Mouse (Mus musculus): ENCODE data around the gene Npy5r. TPM values are rescaled to one million over a fixed set of nuclear protein-coding genes. Genes with fewer than 3 reads are reported as not detected.

Npy5r gene
- polyA plus RNA-seq, 1 experiment: not detected

GRCm38 (mm10) chr8:66698011-66698410 is 10.1 kb upstream of the Npy5r start:
- peaks cover 14% of the 10 kb centered on the region for H3K27me3 ChIP-seq (ENCODE audit: control insufficient read depth, insufficient read depth, low read length, poor library complexity, severe bottlenecking)
- H3K27ac ChIP-seq (ENCODE audit: insufficient read depth, low read length): no peak overlapping the region
- no peaks in the 10 kb centered on the region for H3K36me3 ChIP-seq (ENCODE audit: control insufficient read depth, insufficient read depth, low read length, poor library complexity, severe bottlenecking)
- H3K9ac ChIP-seq (ENCODE audit: low read depth, poor library complexity, severe bottlenecking): no peak overlapping the region
- H3K4me3 ChIP-seq (ENCODE audit: low read depth, low read length): no peak overlapping the region
- no peaks in the 10 kb centered on the region for H3K9me3 ChIP-seq (replicated peaks; ENCODE audit: control insufficient read depth, insufficient read depth, low read length, poor library complexity, severe bottlenecking)
- TF ChIP-seq CTCF (IDR thresholded peaks at IDR 0.05; ENCODE audit: low read depth, low read length) (no peak), POLR2A (IDR thresholded peaks at IDR 0.05; ENCODE audit: insufficient read depth, low read length) (no peak), EP300 (IDR thresholded peaks at IDR 0.05; ENCODE audit: insufficient read depth, low read depth, low read length) (no peak)
- H3K4me1 ChIP-seq (ENCODE audit: control insufficient read depth, insufficient read depth, low read length): no peaks in the 10 kb centered on the region

- Histone ChIP-seq H3K9ac (ENCODE audit: low read depth, poor library complexity, severe bottlenecking) (no peak within 1 kb of the TSS), H3K27me3 (ENCODE audit: control insufficient read depth, insufficient read depth, low read length, poor library complexity, severe bottlenecking) (peaks cover 14% of the 10 kb centered on the region), H3K4me1 (ENCODE audit: control insufficient read depth, insufficient read depth, low read length) (no peaks in the 10 kb centered on the region), H3K4me3 (ENCODE audit: low read depth, low read length) (peak within 1 kb of the TSS; percentile 38; the same call in 1 of the 2 replicates), H3K36me3 (ENCODE audit: control insufficient read depth, insufficient read depth, low read length, poor library complexity, severe bottlenecking) (no peaks in the 10 kb centered on the region), H3K27ac (ENCODE audit: insufficient read depth, low read length) (no peak within 1 kb of the TSS), H3K9me3 (replicated peaks; ENCODE audit: control insufficient read depth, insufficient read depth, low read length, poor library complexity, severe bottlenecking) (no peaks in the 10 kb centered on the region)
- TF ChIP-seq CTCF (IDR thresholded peaks at IDR 0.05; ENCODE audit: low read depth, low read length): peak; percentile 9
- TF ChIP-seq POLR2A (IDR thresholded peaks at IDR 0.05; ENCODE audit: insufficient read depth, low read length): no peak
These were observed 9.3 kb upstream of the Npy5r start, which contains the start of gene Npy1r for GRCm38 (mm10) chr8:66696970-66697843. Gene Npy1r, plus strand, starts transcription at chr8:66697192.

- no peak overlapping the region for H3K27ac ChIP-seq (ENCODE audit: insufficient read depth, low read length)
- no peaks in the 10 kb centered on the region for H3K36me3 ChIP-seq (ENCODE audit: control insufficient read depth, insufficient read depth, low read length, poor library complexity, severe bottlenecking)
- H3K4me1 ChIP-seq (ENCODE audit: control insufficient read depth, insufficient read depth, low read length): no peaks in the 10 kb centered on the region
- peaks cover 10% of the 10 kb centered on the region for H3K27me3 ChIP-seq (ENCODE audit: control insufficient read depth, insufficient read depth, low read length, poor library complexity, severe bottlenecking)
- no peak overlapping the region for H3K9ac ChIP-seq (ENCODE audit: low read depth, poor library complexity, severe bottlenecking)
- TF ChIP-seq CTCF (IDR thresholded peaks at IDR 0.05; ENCODE audit: low read depth, low read length): no peak
- no peak overlapping the region for H3K4me3 ChIP-seq (ENCODE audit: low read depth, low read length)
- no peaks in the 10 kb centered on the region for H3K9me3 ChIP-seq (replicated peaks; ENCODE audit: control insufficient read depth, insufficient read depth, low read length, poor library complexity, severe bottlenecking)
These were observed 2.5 kb upstream of the Npy5r start for GRCm38 (mm10) chr8:66690402-66690801.

- no peaks in the 10 kb centered on the region for H3K4me1 ChIP-seq (ENCODE audit: control insufficient read depth, insufficient read depth, low read length)
- H3K27ac ChIP-seq (ENCODE audit: insufficient read depth, low read length): no peak overlapping the region
- TF ChIP-seq CTCF (IDR thresholded peaks at IDR 0.05; ENCODE audit: low read depth, low read length) (no peak), POLR2A (IDR thresholded peaks at IDR 0.05; ENCODE audit: insufficient read depth, low read length) (no peak), EP300 (IDR thresholded peaks at IDR 0.05; ENCODE audit: insufficient read depth, low read depth, low read length) (no peak)
- H3K9ac ChIP-seq (ENCODE audit: low read depth, poor library complexity, severe bottlenecking): no peak overlapping the region
- no peaks in the 10 kb centered on the region for H3K36me3 ChIP-seq (ENCODE audit: control insufficient read depth, insufficient read depth, low read length, poor library complexity, severe bottlenecking)
- H3K4me3 ChIP-seq (ENCODE audit: low read depth, low read length): no peak overlapping the region
- H3K27me3 ChIP-seq (ENCODE audit: control insufficient read depth, insufficient read depth, low read length, poor library complexity, severe bottlenecking): peaks cover 10% of the 10 kb centered on the region
- no peaks in the 10 kb centered on the region for H3K9me3 ChIP-seq (replicated peaks; ENCODE audit: control insufficient read depth, insufficient read depth, low read length, poor library complexity, severe bottlenecking)
These were observed 871 bp upstream of the Npy5r start for GRCm38 (mm10) chr8:66688799-66689198.

GRCm38 (mm10) chr8:66688395-66688794 is 467 bp upstream of the Npy5r start:
- no peak overlapping the region for H3K4me3 ChIP-seq (ENCODE audit: low read depth, low read length)
- no peaks in the 10 kb centered on the region for H3K4me1 ChIP-seq (ENCODE audit: control insufficient read depth, insufficient read depth, low read length)
- peaks cover 8% of the 10 kb centered on the region for H3K27me3 ChIP-seq (ENCODE audit: control insufficient read depth, insufficient read depth, low read length, poor library complexity, severe bottlenecking)
- no peaks in the 10 kb centered on the region for H3K9me3 ChIP-seq (replicated peaks; ENCODE audit: control insufficient read depth, insufficient read depth, low read length, poor library complexity, severe bottlenecking)
- no peak for TF ChIP-seq CTCF (IDR thresholded peaks at IDR 0.05; ENCODE audit: low read depth, low read length)
- TF ChIP-seq POLR2A (IDR thresholded peaks at IDR 0.05; ENCODE audit: insufficient read depth, low read length): no peak
- TF ChIP-seq EP300 (IDR thresholded peaks at IDR 0.05; ENCODE audit: insufficient read depth, low read depth, low read length): no peak
- H3K9ac ChIP-seq (ENCODE audit: low read depth, poor library complexity, severe bottlenecking): no peak overlapping the region
- H3K36me3 ChIP-seq (ENCODE audit: control insufficient read depth, insufficient read depth, low read length, poor library complexity, severe bottlenecking): no peaks in the 10 kb centered on the region
- no peak overlapping the region for H3K27ac ChIP-seq (ENCODE audit: insufficient read depth, low read length)

GRCm38 (mm10) chr8:66681261-66681660 is 6.7 kb downstream of the Npy5r start:
- Histone ChIP-seq H3K4me3 (ENCODE audit: low read depth, low read length) (no peak overlapping the region), H3K4me1 (ENCODE audit: control insufficient read depth, insufficient read depth, low read length) (no peaks in the 10 kb centered on the region), H3K9ac (ENCODE audit: low read depth, poor library complexity, severe bottlenecking) (no peak overlapping the region), H3K27ac (ENCODE audit: insufficient read depth, low read length) (no peak overlapping the region), H3K27me3 (ENCODE audit: control insufficient read depth, insufficient read depth, low read length, poor library complexity, severe bottlenecking) (0 out of 2 replicates have a peak, but pooled peaks cover 2% of the 10 kb centered on the region), H3K9me3 (replicated peaks; ENCODE audit: control insufficient read depth, insufficient read depth, low read length, poor library complexity, severe bottlenecking) (no peaks in the 10 kb centered on the region), H3K36me3 (ENCODE audit: control insufficient read depth, insufficient read depth, low read length, poor library complexity, severe bottlenecking) (no peaks in the 10 kb centered on the region)
- TF ChIP-seq POLR2A (IDR thresholded peaks at IDR 0.05; ENCODE audit: insufficient read depth, low read length) (no peak), CTCF (IDR thresholded peaks at IDR 0.05; ENCODE audit: low read depth, low read length) (no peak), EP300 (IDR thresholded peaks at IDR 0.05; ENCODE audit: insufficient read depth, low read depth, low read length) (no peak)

Measured in ES-Bruce4 (cell line).